Mouse (Mus musculus) erythroblast, adult 5-6 weeks (primary cell): ENCODE data around the gene Mtnr1a. TPM values are rescaled to one million over a fixed set of nuclear protein-coding genes. Genes with fewer than 3 reads are reported as not detected.
"Not testable (repeated sequence)": the region's sequence is repeated elsewhere in the genome, so short reads cannot be mapped to it uniquely, and the experiment has no call there.

ENCODE experiments used
- ATAC-seq: replicated peaks from 2 replicates; pipeline ENCODE4 v1.8.0; 2016; ENCODE audit warnings: moderate number of reproducible peaks, mild to moderate bottlenecking, moderate TSS enrichment, inconsistent platforms; ENCODE audit not compliant: poor library complexity, low FRiP score, severe bottlenecking
- total RNA-seq, 2 experiments: library from RNA; stranded (forward) in 1 of 2; stranded (reverse) in 1 of 2; fragments of 150-400 nt in 1 of 2; fragments of 200-764, 138-1000 nt in 1 of 2; gene quantifications; 2 replicates each; pipeline versions ENCODE4 v1.2.3 to v1.2.4; 2015 to 2017; ENCODE audit warnings: low replicate concordance in 2 of 2

Gene Mtnr1a
- total RNA-seq (2015; ENCODE audit: low replicate concordance) (not detected in 2 replicates), total RNA-seq (2017; ENCODE audit: low replicate concordance) (not detected in 2 replicates)

DNA sequence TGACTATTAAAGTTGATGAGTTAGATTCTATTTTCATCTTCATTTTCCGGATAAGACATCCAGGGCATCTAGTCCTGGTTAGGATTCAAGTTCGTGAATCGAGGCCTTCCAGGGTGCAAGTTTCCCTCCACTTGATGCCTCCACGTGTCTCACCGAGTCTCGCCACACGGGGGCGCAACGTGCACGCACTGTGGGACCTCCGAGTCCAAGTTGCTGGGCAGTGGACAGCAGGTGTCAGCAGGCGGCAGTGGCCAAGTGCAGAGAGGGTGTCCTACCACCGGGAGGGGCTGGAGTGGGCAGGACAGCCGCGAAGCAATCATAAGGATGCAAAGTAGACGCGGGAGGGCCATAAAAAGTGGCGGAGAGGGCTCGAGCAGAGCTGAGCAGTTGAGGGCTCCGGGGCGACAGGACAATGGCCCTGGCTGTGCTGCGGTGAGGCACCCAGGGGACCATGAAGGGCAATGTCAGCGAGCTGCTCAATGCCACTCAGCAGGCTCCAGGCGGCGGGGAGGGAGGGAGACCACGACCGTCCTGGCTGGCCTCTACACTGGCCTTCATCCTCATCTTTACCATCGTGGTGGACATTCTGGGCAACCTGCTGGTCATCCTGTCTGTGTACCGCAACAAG, at the start of gene Mtnr1a:
Mtnr1a (plus strand) TSS at position 379 of the 628 bp plus-strand sequence.
- ATAC-seq, result no peak

DNA sequence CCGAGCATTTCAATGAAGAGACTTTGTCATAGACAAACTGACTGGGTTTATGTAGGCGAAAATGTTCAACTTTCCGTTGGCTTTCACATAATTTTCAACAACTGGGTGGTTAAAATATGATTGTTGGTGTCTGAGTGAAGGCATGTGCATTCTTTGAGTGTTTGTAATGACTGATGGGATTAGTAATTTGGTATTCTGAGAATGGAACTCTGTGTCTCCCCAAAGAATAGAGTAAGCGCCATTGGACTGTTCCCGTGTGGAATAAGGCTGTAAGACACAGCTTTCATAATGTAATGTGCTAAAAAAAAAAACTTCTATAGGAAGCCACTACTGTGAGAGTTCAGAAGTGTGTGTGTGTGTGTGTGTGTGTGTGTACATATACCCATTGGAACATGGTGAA, 49.7 kb upstream of the Mtnr1a start:
- ATAC-seq, result no peak

DNA sequence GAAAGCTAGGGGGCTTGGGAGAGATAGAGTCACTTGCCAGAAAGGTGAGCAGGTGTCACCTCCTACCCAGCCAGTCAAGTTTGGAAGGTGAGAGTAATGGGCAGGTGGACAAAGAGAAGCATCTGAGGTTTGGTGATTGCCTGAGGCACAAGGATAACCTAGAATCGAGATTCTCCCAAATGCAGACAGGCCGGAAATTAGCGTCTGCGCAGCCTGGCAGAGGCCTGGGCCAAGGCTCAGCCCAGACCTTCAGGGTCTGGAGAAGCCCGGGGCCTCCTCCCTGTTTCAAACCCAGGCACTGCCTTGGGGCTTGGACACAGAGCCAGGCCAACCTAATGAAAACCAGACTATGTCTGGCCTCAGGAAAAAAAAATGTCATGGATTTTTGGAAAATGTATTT, 47.8 kb upstream of the Mtnr1a start:
- no peak for ATAC-seq

DNA sequence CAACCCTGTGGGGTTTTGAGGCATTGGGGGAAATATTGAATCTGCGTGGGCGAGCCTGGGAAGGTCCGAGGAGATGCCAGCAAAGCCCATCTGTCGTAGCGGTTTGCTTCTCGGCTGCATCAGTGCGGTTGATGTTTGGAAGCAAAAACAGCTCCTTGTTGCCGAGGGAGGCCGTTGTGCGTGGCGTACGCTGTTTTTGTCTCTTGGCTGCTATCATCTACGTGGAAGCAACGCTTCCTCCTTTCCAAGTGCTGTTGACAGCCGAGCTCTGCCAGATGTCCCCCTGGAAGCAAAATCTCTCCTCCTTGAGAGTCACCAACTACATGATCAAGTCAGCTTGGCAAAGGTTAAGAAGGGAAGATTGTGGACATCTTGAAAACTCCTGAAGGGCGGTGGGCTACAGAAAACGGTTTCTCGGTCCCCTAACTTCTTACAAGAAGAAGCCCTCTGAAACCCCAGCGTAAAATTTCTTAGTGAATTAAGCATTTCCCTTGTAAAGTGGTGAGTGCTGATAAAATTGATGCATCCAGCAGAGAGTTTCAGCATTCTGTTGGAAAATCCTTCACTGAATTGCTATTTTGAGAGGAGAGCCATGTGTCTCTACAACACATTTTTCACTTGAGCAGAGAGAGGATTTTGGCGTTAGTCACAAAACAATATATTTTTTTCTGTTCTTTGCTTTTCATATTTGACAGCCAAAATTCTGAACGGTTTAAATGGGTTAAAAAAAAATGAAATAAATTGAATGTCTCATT, 46.8 kb upstream of the Mtnr1a start:
- no peak for ATAC-seq

DNA sequence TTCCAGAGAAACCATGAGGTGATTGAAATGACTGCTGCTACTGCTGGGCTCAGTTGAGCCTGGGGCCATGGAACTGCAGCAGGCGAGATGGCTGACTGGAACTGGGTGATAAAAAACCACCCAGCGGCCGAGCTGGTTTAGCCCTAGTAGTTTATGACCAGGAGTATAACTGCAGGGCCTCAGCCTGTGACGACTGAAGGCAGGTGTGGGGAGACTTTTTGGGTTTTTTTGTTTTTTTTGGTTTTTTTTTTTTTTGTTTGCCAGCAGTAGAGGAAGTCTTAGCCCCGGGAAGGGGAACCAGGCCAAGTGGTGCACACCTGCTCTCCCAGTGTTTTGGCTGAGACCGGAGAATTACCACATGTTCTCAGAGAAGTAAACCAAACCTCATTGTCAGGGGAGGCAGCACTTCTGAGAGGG, 40.8 kb upstream of the Mtnr1a start:
- no peak for ATAC-seq

DNA sequence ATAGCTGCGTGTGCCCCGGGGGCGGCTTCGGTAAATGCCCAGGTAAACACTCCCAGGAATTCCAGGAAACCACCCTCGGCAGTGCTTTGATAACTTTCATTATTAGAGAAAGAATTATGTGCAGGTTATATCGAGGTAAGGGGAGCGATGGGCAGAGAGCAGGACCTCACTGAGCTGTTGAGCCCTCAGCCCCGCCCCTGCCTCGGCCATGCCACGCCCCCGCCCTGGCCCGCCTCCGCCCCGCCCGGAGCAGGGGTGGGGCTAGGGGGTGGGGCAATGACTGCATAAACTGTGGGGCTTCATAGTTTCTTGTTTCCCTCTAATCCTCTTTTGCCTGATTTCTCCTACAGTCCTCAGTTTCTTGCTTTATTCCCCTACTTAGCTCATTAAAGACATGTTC, 30.6 kb upstream of the Mtnr1a start:
- no peak for ATAC-seq

DNA sequence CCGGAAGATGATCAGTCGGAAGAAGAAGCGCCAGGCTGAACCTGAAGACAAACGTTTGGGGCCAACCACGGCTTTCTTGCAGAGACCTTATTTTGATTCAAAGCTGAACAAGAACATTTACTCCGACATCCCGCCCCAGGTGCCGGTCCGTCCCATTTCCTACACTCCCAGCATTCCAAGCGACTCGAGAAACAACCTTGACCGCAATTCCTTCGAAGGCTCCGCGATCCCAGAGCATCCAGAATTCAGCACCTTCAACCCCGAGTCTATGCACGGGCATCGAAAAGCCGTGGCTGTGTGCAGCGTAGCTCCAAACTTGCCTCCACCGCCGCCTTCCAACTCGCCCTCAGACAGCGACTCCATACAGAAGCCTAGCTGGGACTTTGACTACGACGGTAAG, 24.8 kb upstream of the Mtnr1a start:
- no peak for ATAC-seq

DNA sequence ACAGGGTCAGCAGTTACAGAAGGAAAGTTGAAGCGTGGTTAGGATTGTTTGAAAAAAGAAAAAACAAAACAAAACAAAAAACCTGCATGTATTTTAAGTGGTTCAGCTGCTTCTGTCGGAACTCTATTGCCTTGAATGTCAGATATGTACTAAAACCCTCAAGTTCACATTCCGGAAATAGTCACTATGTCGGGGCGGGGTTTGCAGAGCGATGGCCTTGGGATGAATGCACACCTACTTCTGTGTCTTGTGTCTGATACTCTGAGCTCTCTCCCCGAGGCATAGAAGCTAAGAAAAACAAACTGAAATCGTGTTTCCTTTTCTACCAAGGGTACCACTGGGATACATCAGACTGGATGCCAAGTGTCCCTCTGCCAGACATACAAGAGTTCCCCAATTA, 18.5 kb upstream of the Mtnr1a start:
- ATAC-seq, result no peak

DNA sequence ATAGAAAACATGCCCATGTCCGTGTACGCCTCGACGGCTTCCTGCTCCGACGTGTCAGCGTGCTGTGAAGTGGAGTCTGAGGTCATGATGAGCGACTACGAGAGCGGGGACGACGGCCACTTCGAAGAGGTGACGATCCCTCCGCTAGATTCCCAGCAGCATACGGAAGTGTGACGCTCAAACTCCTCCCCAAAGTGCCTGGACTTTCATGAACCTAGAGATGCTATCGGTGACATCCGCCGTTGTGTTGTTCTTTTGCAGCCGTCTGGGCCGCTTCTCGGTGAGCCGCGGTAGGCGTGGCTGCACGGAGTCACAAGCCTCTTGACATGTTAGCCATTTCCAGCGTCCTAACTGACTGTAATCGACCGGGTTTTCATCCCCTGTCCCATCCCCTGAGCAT, 17.7 kb upstream of the Mtnr1a start:
- ATAC-seq, result no peak

DNA sequence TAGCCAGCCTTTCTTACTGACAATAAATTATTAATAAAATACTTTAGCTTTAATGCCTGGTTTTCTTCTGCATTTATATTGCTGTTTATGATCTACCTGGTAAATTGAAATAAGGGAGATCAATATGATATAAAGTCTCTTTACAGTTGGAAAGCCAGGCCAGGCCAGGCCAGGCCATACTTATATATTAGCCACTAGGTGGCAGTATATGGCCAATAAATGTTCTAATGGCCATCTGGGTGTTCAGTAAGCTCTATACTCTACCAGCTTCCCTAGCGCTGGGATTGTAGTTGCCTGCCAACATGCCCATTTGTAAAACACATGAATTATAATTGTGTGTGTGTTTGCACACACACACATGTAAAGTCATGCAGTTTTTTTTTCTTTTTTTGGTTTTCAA, 16.7 kb upstream of the Mtnr1a start:
- ATAC-seq, result no peak

DNA sequence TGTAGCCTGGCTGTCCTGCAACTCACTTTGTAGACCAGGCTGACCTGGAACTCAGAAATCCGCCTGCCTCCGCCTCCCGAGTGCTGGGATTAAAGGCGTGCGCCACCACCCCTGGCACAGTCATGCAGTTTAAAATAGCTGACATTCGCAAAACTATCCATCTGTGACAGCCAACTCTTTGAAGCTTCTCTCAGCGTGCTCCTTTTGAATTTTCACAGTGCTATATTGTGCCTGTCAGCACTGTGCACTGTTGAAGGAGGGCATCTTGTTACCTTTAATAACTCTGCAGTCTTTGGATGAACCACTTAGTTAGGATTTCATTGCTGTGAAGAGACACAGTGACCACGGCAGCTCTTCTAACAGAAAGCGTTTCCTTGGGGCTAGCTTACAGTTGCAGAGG, 16.3 kb upstream of the Mtnr1a start:
- ATAC-seq, result no peak

DNA sequence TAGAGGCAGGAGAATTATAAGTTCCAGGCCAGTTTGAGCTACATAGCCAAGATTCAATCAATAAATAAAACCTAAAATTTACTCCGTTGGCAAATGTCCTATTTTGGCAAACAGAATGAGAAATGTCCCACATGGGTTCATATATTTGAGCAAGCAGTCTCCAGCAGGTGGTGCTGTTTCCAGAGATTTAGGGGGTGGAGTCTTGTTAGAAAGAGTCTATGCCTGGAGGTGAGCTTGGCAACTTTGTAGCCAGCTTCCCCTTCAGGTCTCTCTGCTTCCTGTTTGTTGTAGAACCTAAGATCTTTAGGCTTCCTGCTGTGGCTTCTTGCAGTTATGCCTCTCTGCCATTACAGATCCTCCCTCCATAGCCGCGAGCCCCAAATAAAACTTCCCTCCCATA, 13.4 kb upstream of the Mtnr1a start:
- ATAC-seq, result no peak

DNA sequence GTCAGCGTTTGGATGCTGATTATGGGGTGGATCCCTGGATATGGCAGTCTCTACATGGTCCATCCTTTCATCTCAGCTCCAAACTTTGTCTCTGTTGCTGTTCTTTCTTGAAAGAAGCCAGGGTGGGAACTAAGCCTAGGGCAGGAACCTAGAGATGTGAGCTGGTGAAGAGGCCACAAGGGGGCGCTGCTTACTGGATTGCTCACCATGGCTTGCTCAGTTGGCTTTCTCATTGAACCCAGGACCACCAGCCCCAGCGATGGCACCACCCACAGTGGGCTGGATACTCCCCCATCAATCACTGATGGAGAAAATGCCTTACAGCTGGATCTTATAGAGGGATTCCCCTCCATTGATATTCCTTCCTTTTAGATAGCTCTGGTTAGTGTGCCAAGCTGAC, 12.1 kb upstream of the Mtnr1a start:
- ATAC-seq, result no peak

DNA sequence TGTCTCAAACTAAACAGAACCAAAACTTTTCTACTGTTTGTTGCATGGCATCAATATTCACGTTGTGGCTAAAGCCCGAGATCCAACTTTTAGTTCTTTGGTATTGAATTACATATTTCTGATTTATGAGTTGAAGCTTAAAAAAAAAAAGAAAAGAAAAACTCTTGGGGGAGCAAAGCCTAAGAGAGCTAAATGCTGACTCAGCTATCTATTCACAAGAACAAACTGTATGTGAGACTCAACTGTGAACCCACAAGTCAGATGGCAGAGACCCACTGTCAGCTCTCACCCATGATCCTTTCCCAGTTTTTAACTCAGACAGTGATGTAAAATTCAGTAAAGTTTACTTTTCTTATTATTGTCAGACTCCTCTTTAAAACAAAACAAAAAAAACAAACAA, 8.9 kb upstream of the Mtnr1a start:
- no peak for ATAC-seq

DNA sequence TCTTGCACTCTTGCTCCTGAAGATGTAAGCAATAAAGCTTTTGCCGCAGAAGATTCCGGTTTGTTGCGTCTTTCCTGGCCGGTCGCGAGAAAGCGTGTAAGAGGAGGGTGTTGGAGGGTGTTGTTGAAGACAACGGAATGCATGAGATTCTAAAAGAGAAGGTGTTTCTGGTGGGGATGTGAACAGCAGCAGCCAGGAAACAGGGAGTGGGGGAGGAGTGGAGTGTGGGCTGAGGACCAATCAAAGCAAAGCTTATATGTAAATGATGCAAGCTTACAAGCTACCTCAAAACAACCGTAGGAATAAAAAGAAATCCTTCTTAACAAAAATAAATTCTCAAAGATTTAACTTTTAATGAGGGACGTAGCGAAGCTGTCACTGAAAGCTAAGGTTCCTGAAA, 6.6 kb upstream of the Mtnr1a start:
- ATAC-seq, result no peak

DNA sequence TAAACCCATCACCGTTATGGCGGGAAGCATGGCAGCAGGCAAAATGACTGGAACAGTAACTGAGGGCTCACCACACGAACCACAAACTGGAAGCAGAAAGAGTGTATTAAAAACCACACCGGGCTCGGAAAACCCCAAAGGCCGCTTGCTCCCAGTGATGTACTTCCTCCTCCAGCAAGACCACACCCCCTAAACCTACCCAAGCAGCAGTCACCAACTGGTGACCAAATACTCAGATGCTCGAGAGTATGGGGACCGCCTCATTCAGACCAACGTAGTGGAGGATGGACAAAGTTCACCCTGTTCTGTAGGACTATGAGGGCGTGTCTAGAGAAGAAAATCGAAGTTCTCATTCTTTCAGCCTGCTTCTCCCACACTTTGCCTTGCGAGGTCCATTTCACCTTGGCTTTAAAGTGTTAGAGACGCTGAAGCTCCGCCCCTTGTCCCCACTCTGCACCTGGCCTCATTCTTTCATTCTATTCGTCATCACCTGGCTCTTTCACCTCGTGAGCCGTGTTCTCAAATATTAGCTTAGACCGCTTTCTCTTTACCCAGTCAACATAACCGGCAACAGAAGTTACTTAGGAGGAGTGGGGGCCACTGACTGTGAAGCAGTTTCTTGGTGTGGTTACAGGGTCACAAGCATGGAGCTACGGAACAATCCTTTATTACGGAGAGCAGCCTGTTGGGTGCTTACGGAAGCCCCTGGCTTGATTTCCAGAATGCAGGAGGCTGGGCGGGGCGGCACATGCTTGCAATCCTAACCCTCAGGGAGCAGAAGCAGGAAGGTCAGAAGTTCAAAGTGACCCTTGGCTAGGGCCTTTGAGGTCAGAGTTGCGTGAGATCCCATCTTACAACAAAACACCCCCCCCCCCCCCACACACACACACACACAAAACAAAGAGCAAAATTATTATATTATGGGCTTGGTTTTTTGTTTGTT, 5.7 kb upstream of the Mtnr1a start:
- no peak for ATAC-seq

DNA sequence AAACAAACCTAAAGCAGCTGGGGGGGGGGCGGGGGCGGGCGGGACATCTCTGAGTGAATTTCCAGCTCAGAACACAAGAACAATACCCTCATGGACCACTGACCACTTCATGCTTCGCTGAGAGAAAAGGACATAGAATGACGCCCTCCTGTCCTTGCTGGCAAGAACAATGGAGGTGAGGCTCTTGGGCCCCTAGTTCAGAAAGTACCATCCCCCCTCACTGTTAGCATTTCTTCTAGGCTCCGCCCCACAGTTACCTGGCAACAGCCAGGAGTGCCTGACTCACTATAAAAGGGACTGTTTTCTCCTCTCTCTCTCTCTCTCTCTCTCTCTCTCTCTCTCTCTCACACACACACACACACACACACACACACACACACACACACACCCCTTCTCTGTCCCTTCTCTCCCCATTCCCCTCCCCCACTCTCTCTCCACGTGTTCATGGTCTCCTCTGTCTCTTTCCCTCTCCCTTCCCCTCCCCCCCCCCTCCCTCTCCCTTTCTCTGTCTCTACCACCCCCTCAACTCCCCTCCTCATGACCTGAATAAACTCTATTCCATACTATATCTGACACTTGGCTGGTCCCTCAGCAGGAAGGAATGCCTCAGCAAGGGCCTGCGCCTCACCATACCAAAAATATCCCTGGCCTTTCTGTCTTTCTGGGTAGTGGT, 4.6 kb upstream of the Mtnr1a start:
- ATAC-seq, result no peak

DNA sequence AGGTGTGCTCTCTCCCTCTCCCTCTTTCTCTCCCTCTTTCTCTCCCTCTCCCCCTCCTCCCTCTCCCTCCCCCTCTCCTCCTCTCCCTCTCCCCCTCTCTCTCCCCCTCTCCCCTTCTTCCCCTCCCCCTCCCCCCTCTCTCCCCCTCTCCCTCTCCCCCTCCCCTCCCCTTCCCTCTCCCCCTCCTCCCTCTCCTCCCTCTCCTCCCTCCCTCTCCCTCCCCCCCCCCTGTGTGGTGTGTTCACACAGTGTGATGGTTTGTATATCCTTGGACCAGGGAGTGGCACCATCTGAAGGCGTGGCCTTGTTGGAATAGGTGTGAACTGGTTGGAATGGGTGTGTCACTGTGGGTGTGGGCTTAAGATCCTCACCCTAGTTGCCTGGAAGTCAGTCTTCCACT, 3.5 kb upstream of the Mtnr1a start:
- ATAC-seq, result not testable (repeated sequence)

DNA sequence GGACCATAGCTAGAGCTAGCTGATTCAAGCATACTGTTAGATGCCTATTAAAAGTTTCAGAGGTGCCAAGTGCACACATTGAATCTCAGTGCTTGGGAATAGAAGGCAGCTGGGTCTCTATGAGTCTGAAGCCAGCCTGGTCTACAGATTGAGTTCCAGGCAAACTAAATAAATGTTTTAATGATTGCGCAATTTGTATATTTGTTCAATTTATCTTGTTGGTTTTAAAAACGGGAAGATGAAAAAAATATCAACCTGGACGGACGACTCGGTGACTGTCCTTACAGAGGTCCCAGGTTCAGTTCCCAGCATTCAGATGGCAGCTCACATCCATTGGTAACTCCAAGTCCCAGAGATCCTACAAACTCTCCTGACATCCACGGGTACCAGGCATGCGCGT, 2.0 kb downstream of the Mtnr1a start:
- no peak for ATAC-seq

DNA sequence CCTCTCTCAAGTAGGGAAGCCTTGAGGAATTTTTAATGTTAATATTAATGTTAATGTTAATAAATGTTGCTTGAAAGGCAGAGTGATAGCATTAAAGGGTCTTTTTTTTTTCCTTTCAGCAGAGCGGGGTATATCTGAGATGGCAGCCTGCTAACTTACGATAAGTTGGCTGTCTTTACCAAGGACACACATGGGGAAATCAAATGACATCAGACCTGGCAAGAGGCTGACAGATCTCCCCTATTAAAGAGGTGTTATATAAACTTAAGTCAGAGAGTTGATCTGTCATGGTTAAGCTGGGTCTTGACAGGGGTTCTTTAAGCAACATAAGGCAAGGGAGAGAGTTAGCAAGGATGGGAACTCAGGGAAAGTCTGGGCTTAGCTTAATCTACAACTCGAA, 11.9 kb downstream of the Mtnr1a start:
- no peak for ATAC-seq
